Mouse (Mus musculus) embryo, embryonic 9.5 days (tissue): ENCODE data around the gene Ndst2.
"Not testable (repeated sequence)": the region's sequence is repeated elsewhere in the genome, so short reads cannot be mapped to it uniquely, and the experiment has no call there.

ENCODE experiments used
- DNase-seq: peaks from one replicate; pipeline ENCODE4 v3.0.0-alpha.2; 2017; ENCODE audit errors: extremely low spot score

Gene Ndst2

GRCm38 (mm10) chr14:20738511-20738910, 4.1 kb upstream of the Ndst2 start:
- DNase-seq: no peak

GRCm38 (mm10) chr14:20737306-20737705, 2.9 kb upstream of the Ndst2 start:
- DNase-seq: peak; percentile 45

- no peak for DNase-seq
Observed at GRCm38 (mm10) chr14:20735892-20736390, 1.6 kb upstream of the Ndst2 start.

GRCm38 (mm10) chr14:20735052-20735451, 690 bp upstream of the Ndst2 start:
- DNase-seq: no peak

GRCm38 (mm10) chr14:20733041-20733951, 1.1 kb downstream of the Ndst2 start:
- peak; percentile 20 for DNase-seq

- DNase-seq: no peak
Observed at GRCm38 (mm10) chr14:20730853-20731602, 3.3 kb downstream of the Ndst2 start.

GRCm38 (mm10) chr14:20729871-20730270, 4.5 kb downstream of the Ndst2 start:
- no peak for DNase-seq

- DNase-seq: no peak
Observed at GRCm38 (mm10) chr14:20725660-20726339, 8.6 kb downstream of the Ndst2 start.

- peak; percentile 51 for DNase-seq
Observed at GRCm38 (mm10) chr14:20724043-20724442, 10.3 kb downstream of the Ndst2 start.

GRCm38 (mm10) chr14:20723006-20723405, 11.4 kb downstream of the Ndst2 start:
- DNase-seq: no peak

- no peak for DNase-seq
Observed at GRCm38 (mm10) chr14:20721371-20721770, 13.0 kb downstream of the Ndst2 start.

GRCm38 (mm10) chr14:20719767-20720166, 14.6 kb downstream of the Ndst2 start:
- DNase-seq: no peak

GRCm38 (mm10) chr14:20718443-20718842, 15.9 kb downstream of the Ndst2 start:
- DNase-seq: no peak

GRCm38 (mm10) chr14:20713832-20714231, 20.5 kb downstream of the Ndst2 start:
- DNase-seq: no peak

GRCm38 (mm10) chr14:20708239-20708638, 26.1 kb downstream of the Ndst2 start:
- no peak for DNase-seq

GRCm38 (mm10) chr14:20707201-20708190, 26.9 kb downstream of the Ndst2 start, which contains the start of gene Zswim8:
Gene Zswim8 (plus strand): TSS chr14:20707552.
- DNase-seq: peak; percentile 91

GRCm38 (mm10) chr14:20703461-20703860, 30.9 kb downstream of the Ndst2 start:
- not testable (repeated sequence) for DNase-seq

GRCm38 (mm10) chr14:20702741-20703381, 31.5 kb downstream of the Ndst2 start, which contains the start of gene Chchd1:
Gene Chchd1 (plus strand): TSS chr14:20703006.
- DNase-seq: peak; percentile 94

GRCm38 (mm10) chr14:20702096-20702740, 32.1 kb downstream of the Ndst2 start:
- DNase-seq: no peak

- DNase-seq: no peak
Observed at GRCm38 (mm10) chr14:20701554-20701953, 32.8 kb downstream of the Ndst2 start.
